Comparison of ENCODE assay signal across 13 mouse cellular contexts in the genomic region with DNA sequence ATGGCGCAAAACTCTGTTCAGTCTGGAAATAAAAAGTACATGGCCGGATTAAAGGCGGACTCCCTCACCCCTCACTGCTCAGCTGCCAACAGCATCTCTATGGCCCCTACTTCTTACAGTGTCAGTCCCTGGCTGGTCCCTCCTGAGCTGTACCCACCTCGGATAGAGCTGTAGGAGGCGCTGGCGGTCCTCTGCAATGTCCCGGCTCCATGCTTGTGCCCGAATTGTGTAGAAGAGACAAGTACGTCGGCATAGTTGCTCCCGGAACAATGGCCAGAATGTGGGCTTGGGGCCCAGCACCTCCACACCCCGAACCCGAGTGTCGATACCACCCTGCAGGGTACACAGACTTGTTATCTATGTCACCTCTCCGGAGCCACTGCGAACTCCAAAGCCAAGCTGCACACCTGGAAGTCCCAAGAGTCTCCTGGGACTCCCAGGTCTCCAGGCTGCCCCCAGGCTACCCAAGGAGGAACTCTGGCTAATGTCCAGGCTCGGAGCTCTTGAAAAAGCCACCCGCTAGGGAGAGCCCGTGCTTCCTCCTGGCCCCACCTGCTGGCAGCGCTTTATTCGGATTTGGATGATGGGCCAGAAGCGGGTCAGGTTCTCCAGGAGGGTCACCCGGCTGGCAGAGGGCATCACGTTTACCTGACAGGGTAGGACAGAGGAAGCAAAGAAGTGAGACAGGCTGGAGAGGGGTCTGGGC. TPM values are rescaled to one million over a fixed set of nuclear protein-coding genes. Genes with fewer than 3 reads are reported as not detected.
DNase-seq lines count a peak whose midpoint lies in the region; ATAC-seq and TF ChIP-seq lines count a peak whose summit lies in the region.
"Had no signal": no experiment of that assay in that cellular context is flagged by ENCODE, and none has a peak within 500 bp of the region (broad histone marks: within the 10 kb centered on the region; RNA-seq: fewer than 3 reads in every experiment).

No protein-coding gene starts in this region.

- no peaks in the 10 kb centered on the region for H3K9me3 ChIP-seq in hindbrain, embryonic 11.5 days (ENCODE audit: control insufficient read depth, low read length)
- H3K9me3 ChIP-seq in hindbrain, embryonic 13.5 days: no peaks in the 10 kb centered on the region
- H3K9me3 ChIP-seq: embryonic facial prominence, embryonic 13.5 days; G1E; stomach, embryonic 15.5 days had no signal

- H3K4me1 ChIP-seq in hindbrain, embryonic 11.5 days (replicated peaks; ENCODE audit: control insufficient read depth, insufficient read depth, low read length): no peaks in the 10 kb centered on the region
- H3K4me1 ChIP-seq in hindbrain, embryonic 13.5 days (replicated peaks): peaks cover 6% of the 10 kb centered on the region; the same call in 1 of the 2 replicates
- H3K4me1 ChIP-seq in lung, adult 2 months (ENCODE audit: control insufficient read depth, insufficient read depth, low read length): no peaks in the 10 kb centered on the region

- no peak for TF ChIP-seq CTCF in lung, adult 2 months (IDR thresholded peaks at IDR 0.05; ENCODE audit: insufficient read depth, low read length)

- no peak for ATAC-seq in hindbrain, embryonic 11.5 days (ENCODE audit: low FRiP score)
- no peak for ATAC-seq in hindbrain, embryonic 13.5 days (ENCODE audit: low FRiP score)

- TF ChIP-seq POLR2A in lung, adult 2 months (IDR thresholded peaks at IDR 0.05; ENCODE audit: borderline replicate concordance, extremely low read depth, low read depth, low read length): no peak

- H3K27me3 ChIP-seq in hindbrain, embryonic 11.5 days (ENCODE audit: control insufficient read depth, insufficient read depth, low read length): peaks cover 4% of the 10 kb centered on the region; the same call in 1 of the 2 replicates
- H3K27me3 ChIP-seq in hindbrain, embryonic 13.5 days: peaks cover 49% of the 10 kb centered on the region
- H3K27me3 ChIP-seq: stomach, embryonic 15.5 days had no signal

- H3K4me2 ChIP-seq in hindbrain, embryonic 11.5 days (replicated peaks; ENCODE audit: low read depth, low read length): no peak overlapping the region
- H3K4me2 ChIP-seq in hindbrain, embryonic 13.5 days: no peak overlapping the region

- no peak overlapping the region; the same call in 1 of the 2 replicates for H3K9ac ChIP-seq in hindbrain, embryonic 11.5 days (ENCODE audit: low read depth, low read length)
- H3K9ac ChIP-seq in hindbrain, embryonic 13.5 days: no peak overlapping the region
- H3K9ac ChIP-seq: stomach, embryonic 15.5 days had no signal

- no peak overlapping the region for H3K4me3 ChIP-seq in hindbrain, embryonic 11.5 days (ENCODE audit: low read depth, low read length)
- no peak overlapping the region for H3K4me3 ChIP-seq in hindbrain, embryonic 13.5 days
- H3K4me3 ChIP-seq in lung, adult 2 months (replicated peaks; ENCODE audit: extremely low read depth, low read depth, low read length): no peak overlapping the region
- H3K4me3 ChIP-seq: embryonic facial prominence, embryonic 13.5 days; stomach, embryonic 15.5 days had no signal

- 30% methylated on average over 24 of the region's 24 CpGs for whole genome bisulfite sequencing in hindbrain, embryonic 11.5 days
- WGBS in hindbrain, embryonic 13.5 days: 34% methylated on average over 24 of the region's 24 CpGs
- 48% methylated on average over 24 of the region's 24 CpGs for WGBS in lung, adult 2 months

- no peaks in the 10 kb centered on the region for H3K36me3 ChIP-seq in hindbrain, embryonic 11.5 days (ENCODE audit: control insufficient read depth, insufficient read depth, low read length)
- peaks cover 67% of the 10 kb centered on the region for H3K36me3 ChIP-seq in hindbrain, embryonic 13.5 days
- H3K36me3 ChIP-seq: G1E; stomach, embryonic 15.5 days had no signal

- peak; percentile 31 for DNase-seq in hindbrain, embryonic 11.5 days (ENCODE audit: low spot score)
- peak; percentile 17 for DNase-seq in urinary bladder, adult 2 months (ENCODE audit: low spot score)
- no peak for DNase-seq in urinary bladder, postnatal 10 days (ENCODE audit: low spot score)
- peak; percentile 25 for DNase-seq in lung, adult 2 months
- no peak for DNase-seq in testis, postnatal 10 days (ENCODE audit: low spot score)
- no peak for DNase-seq in adrenal gland, postnatal 14 days
- DNase-seq: gastrocnemius, postnatal 14 days; right cerebral cortex, postnatal 14 days had no signal

- no peak overlapping the region for H3K27ac ChIP-seq in hindbrain, embryonic 11.5 days (ENCODE audit: low read depth, low read length)
- H3K27ac ChIP-seq in hindbrain, embryonic 13.5 days: no peak overlapping the region
- H3K27ac ChIP-seq: embryonic facial prominence, embryonic 13.5 days; stomach, embryonic 15.5 days had no signal

RNA-seq across cellular contexts. Expression of gene Cul9, which starts 24.1 kb away (rescaled TPM):
- polyA plus RNA-seq in hindbrain, embryonic 11.5 days (2014; fragmentation: Nextera tagmentation; extraction: Ambion mirVana): 4.7 and 4.8 TPM in 2 replicates
- 17.1 and 21.6 TPM in 2 replicates for polyA plus RNA-seq in hindbrain, embryonic 13.5 days (2015; fragmentation: Nextera tagmentation; extraction: Ambion mirVana)
- 22.9 and 29.3 TPM in 2 replicates for polyA plus RNA-seq in urinary bladder, adult 2 months (2012; rRNA removed)
- polyA plus RNA-seq in lung, adult 2 months (2012; rRNA removed): 25.3 and 27.5 TPM in 2 replicates
- total RNA-seq in adrenal gland, postnatal 14 days (2021): 17.1 and 20.7 TPM in 2 replicates

RNA-seq across cellular contexts. Expression of gene Dnph1, which starts 25.6 kb away (rescaled TPM):
- polyA plus RNA-seq in hindbrain, embryonic 11.5 days (2014; fragmentation: Nextera tagmentation; extraction: Ambion mirVana): 59.7 and 64.7 TPM in 2 replicates
- polyA plus RNA-seq in hindbrain, embryonic 13.5 days (2015; fragmentation: Nextera tagmentation; extraction: Ambion mirVana): 20.4 and 21.8 TPM in 2 replicates
- 6.1 and 7.0 TPM in 2 replicates for polyA plus RNA-seq in urinary bladder, adult 2 months (2012; rRNA removed)
- 0.78 and 2.0 TPM in 2 replicates for polyA plus RNA-seq in lung, adult 2 months (2012; rRNA removed)
- 5.3 and 7.8 TPM in 2 replicates for total RNA-seq in adrenal gland, postnatal 14 days (2021)

RNA-seq across cellular contexts. Expression of gene Srf, which starts 33.9 kb away (rescaled TPM):
- 5.1 and 8.2 TPM in 2 replicates for polyA plus RNA-seq in hindbrain, embryonic 11.5 days (2014; fragmentation: Nextera tagmentation; extraction: Ambion mirVana)
- polyA plus RNA-seq in hindbrain, embryonic 13.5 days (2015; fragmentation: Nextera tagmentation; extraction: Ambion mirVana): 4.6 and 4.8 TPM in 2 replicates
- 122 and 145 TPM in 2 replicates for polyA plus RNA-seq in urinary bladder, adult 2 months (2012; rRNA removed)
- 162 and 190 TPM in 2 replicates for polyA plus RNA-seq in lung, adult 2 months (2012; rRNA removed)
- 38.4 and 39.2 TPM in 2 replicates for total RNA-seq in adrenal gland, postnatal 14 days (2021)

RNA-seq across cellular contexts. Expression of gene Ttbk1, which starts 34.6 kb away (rescaled TPM):
- 2.3 and 2.4 TPM in 2 replicates for polyA plus RNA-seq in hindbrain, embryonic 11.5 days (2014; fragmentation: Nextera tagmentation; extraction: Ambion mirVana)
- 4.6 and 4.7 TPM in 2 replicates for polyA plus RNA-seq in hindbrain, embryonic 13.5 days (2015; fragmentation: Nextera tagmentation; extraction: Ambion mirVana)
- 0.06 and 0.07 TPM in 2 replicates for polyA plus RNA-seq in urinary bladder, adult 2 months (2012; rRNA removed)
- polyA plus RNA-seq in lung, adult 2 months (2012; rRNA removed): 0.17 and 0.19 TPM in 2 replicates
- 0.78 and 1.4 TPM in 2 replicates for total RNA-seq in adrenal gland, postnatal 14 days (2021)
- polyA plus RNA-seq: macrophage had no signal

Comparison
In these comparisons a context has a peak if more than half of its experiments do, and no peak if none do; other contexts are left out.
1. DNase-seq: peak in hindbrain, embryonic 11.5 days (single experiment), urinary bladder, adult 2 months (single experiment) and lung, adult 2 months (single experiment); none in urinary bladder, postnatal 10 days (single experiment), testis, postnatal 10 days (single experiment) and adrenal gland, postnatal 14 days (single experiment).
2. RNA of gene Srf, which starts 33.9 kb away (polyA plus RNA-seq): 162 to 190 TPM in lung, adult 2 months and 122 to 145 TPM in urinary bladder, adult 2 months; 5.1 to 8.2 TPM in hindbrain, embryonic 11.5 days and 4.6 to 4.8 TPM in hindbrain, embryonic 13.5 days; every median in the first group is over 10 times any median in the second.